Mouse (Mus musculus): ENCODE results near the gene Lamtor3. TPM values are rescaled to one million over a fixed set of nuclear protein-coding genes. Genes with fewer than 3 reads are reported as not detected.
"Not testable (repeated sequence)": the region's sequence is repeated elsewhere in the genome, so short reads cannot be mapped to it uniquely, and the experiment has no call there.

Gene Lamtor3
- polyA plus RNA-seq, 1 experiment = 41.5 TPM

DNA sequence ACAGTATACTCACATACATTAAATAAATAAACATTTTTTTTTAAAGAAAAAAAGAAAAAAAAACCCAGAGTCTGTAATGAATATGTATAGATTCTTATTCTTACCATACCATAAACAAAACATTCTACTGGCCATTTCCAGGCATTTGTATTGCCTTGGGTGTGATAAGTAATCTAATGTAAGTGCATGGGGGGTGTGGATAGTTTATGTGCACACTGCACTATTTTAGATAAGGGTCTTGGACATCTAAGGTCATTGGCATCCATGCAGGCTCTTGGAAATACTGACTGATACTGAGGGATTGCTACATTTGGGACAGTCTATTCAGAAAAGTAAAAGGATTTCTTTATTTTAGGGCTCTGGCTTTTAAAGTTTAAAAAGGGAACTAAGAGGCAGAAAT lies 23.2 kb downstream of the Lamtor3 start:
- no peak overlapping the region for H3K27ac ChIP-seq (ENCODE audit: insufficient read depth, low read depth, low read length)
- H3K36me3 ChIP-seq (ENCODE audit: control insufficient read depth, insufficient read depth, low read length) = no peaks in the 10 kb centered on the region
- H3K4me1 ChIP-seq (ENCODE audit: control insufficient read depth, insufficient read depth, low read length) = no peaks in the 10 kb centered on the region
- TF ChIP-seq CTCF (conservative IDR thresholded peaks at IDR 0.05; ENCODE audit: insufficient read depth, insufficient read length, low read depth, low read length) (no peak), POLR2A (IDR thresholded peaks at IDR 0.05; ENCODE audit: low read depth, low read length) (no peak)
- no peaks in the 10 kb centered on the region for H3K27me3 ChIP-seq (replicated peaks; ENCODE audit: control insufficient read depth, insufficient read depth, low read length)
- DNase-seq = no peak
- no peak overlapping the region for H3K4me3 ChIP-seq (ENCODE audit: insufficient read depth, low read depth, low read length)

DNA sequence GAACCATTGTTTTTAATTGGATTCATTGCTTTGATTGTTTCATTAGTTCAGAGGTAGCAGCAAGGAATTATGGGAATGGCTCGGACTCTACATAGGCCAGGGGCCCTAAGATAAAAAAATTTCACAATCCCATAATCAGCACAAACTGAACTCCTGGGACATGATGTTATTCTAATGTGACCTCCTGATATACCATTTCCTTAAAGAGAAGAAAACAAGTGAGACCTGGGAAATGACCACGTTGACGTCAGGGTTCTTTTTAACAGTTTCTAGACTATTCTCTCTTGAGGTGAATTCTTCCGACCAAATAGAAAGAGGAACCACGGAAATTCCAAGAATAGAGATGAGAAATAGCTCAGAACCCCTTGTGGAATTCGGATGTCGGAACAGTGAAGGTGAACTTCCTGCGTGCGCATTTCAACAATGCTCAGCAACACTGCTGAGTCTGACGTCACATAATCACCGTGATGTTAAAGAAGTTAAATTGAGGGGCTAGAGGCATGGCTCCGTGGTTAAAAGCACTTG lies 23.9 kb downstream of the Lamtor3 start:
- no peaks in the 10 kb centered on the region for H3K27me3 ChIP-seq (replicated peaks; ENCODE audit: control insufficient read depth, insufficient read depth, low read length)
- no peak overlapping the region for H3K4me3 ChIP-seq (ENCODE audit: insufficient read depth, low read depth, low read length)
- no peaks in the 10 kb centered on the region for H3K36me3 ChIP-seq (ENCODE audit: control insufficient read depth, insufficient read depth, low read length)
- H3K4me1 ChIP-seq (ENCODE audit: control insufficient read depth, insufficient read depth, low read length) = no peaks in the 10 kb centered on the region
- TF ChIP-seq POLR2A (IDR thresholded peaks at IDR 0.05; ENCODE audit: low read depth, low read length) (no peak), CTCF (conservative IDR thresholded peaks at IDR 0.05; ENCODE audit: insufficient read depth, insufficient read length, low read depth, low read length) (no peak)
- H3K27ac ChIP-seq (ENCODE audit: insufficient read depth, low read depth, low read length) = no peak overlapping the region
- 89% methylated on average over 12 of the region's 12 CpGs for WGBS
- DNase-seq = no peak

GRCm38 (mm10) chr3:137943737-137944154 lies 25.4 kb downstream of the Lamtor3 start:
- whole genome bisulfite sequencing = 93% methylated on average over 6 of the region's 6 CpGs
- DNase-seq = no peak
- no peaks in the 10 kb centered on the region for H3K4me1 ChIP-seq (ENCODE audit: control insufficient read depth, insufficient read depth, low read length)
- no peak overlapping the region for H3K27ac ChIP-seq (ENCODE audit: insufficient read depth, low read depth, low read length)
- no peak overlapping the region for H3K4me3 ChIP-seq (ENCODE audit: insufficient read depth, low read depth, low read length)
- TF ChIP-seq CTCF (conservative IDR thresholded peaks at IDR 0.05; ENCODE audit: insufficient read depth, insufficient read length, low read depth, low read length) (no peak), POLR2A (IDR thresholded peaks at IDR 0.05; ENCODE audit: low read depth, low read length) (no peak)
- H3K36me3 ChIP-seq (ENCODE audit: control insufficient read depth, insufficient read depth, low read length) = no peaks in the 10 kb centered on the region
- no peaks in the 10 kb centered on the region for H3K27me3 ChIP-seq (replicated peaks; ENCODE audit: control insufficient read depth, insufficient read depth, low read length)

DNA sequence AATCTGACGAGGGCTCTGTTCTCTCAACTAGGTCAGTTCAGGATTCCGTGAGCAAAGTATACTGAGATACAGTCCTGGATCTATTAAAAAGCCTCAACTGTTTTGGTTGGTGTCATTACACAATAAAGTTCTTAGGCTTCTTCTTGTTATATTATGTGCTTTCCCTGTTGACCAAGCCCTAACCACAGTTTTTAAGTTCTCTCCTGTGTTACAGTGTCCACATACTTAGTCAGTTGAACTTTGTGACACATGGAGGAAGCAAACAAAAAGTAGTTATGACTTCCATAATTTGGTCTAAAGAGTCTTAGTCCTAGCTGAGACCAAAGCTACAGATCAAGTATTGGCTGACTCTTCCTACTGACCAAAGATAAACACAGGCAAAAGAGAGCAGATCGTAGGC lies 28.5 kb downstream of the Lamtor3 start:
- Histone ChIP-seq H3K27ac (ENCODE audit: insufficient read depth, low read depth, low read length) (no peak overlapping the region), H3K4me1 (ENCODE audit: control insufficient read depth, insufficient read depth, low read length) (no peaks in the 10 kb centered on the region), H3K4me3 (ENCODE audit: insufficient read depth, low read depth, low read length) (no peak overlapping the region), H3K27me3 (replicated peaks; ENCODE audit: control insufficient read depth, insufficient read depth, low read length) (no peaks in the 10 kb centered on the region), H3K36me3 (ENCODE audit: control insufficient read depth, insufficient read depth, low read length) (no peaks in the 10 kb centered on the region)
- no peak for TF ChIP-seq CTCF (conservative IDR thresholded peaks at IDR 0.05; ENCODE audit: insufficient read depth, insufficient read length, low read depth, low read length)
- no peak for TF ChIP-seq POLR2A (IDR thresholded peaks at IDR 0.05; ENCODE audit: low read depth, low read length)
- DNase-seq = no peak
- WGBS = 91% methylated on average over 3 of the region's 3 CpGs

DNA sequence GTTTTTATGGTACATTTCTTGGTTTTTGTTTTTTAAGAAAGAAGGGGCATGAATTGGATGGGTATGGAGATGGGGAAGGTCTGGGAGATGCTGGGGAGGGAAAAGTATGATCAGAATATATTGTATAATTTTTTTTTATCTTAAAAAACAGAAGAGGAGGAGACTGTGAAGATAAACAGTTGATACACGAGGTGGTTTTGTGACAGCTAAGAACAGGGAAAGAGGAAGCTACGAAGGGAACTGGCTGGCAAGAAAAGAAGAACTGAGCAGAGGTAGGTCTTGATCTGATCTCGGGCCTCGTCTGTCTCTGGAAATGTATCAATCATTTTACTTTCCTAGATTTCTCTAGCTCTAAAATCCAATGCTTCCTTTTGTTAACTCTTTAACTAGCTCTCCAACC lies 29.2 kb downstream of the Lamtor3 start:
- no peak for TF ChIP-seq POLR2A (IDR thresholded peaks at IDR 0.05; ENCODE audit: low read depth, low read length)
- no peak for TF ChIP-seq CTCF (conservative IDR thresholded peaks at IDR 0.05; ENCODE audit: insufficient read depth, insufficient read length, low read depth, low read length)
- 85% methylated on average over 4 of the region's 4 CpGs for WGBS
- Histone ChIP-seq H3K36me3 (ENCODE audit: control insufficient read depth, insufficient read depth, low read length) (no peaks in the 10 kb centered on the region), H3K27me3 (replicated peaks; ENCODE audit: control insufficient read depth, insufficient read depth, low read length) (no peaks in the 10 kb centered on the region), H3K4me3 (ENCODE audit: insufficient read depth, low read depth, low read length) (no peak overlapping the region), H3K4me1 (ENCODE audit: control insufficient read depth, insufficient read depth, low read length) (no peaks in the 10 kb centered on the region), H3K27ac (ENCODE audit: insufficient read depth, low read depth, low read length) (no peak overlapping the region)
- DNase-seq = no peak

DNA sequence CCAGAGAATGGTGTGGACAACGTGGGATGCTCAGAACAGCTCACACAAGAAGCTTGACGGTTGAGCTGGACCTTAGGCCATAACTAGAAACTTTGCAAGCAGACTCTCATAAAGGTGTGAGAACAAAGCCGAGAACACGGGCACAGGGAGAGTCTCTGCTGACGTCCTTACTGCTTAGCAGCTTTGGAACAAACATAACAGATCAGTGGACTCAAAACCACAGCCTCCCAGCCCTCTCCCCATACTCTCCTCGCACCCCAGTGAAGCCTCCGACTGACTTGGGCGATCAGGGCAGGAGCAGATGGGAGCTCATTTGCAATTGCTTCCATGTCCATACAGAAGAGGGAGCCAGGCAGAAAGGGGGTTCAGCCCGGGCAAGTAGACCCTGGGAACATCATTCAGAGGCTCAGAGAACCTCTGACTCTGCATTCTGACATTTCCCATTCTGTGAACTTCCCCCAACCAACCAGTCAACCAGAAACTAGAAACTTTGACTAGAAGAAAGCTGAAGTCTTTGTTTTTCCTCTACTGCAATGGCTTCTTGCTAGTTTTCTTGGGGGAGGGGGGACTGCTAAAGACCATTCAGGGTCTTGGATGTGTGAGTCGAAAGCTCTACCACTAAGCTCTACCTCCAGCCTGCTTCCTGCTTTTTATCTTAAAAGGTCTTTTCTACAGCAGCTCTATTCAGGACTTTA lies 32.0 kb downstream of the Lamtor3 start:
- DNase-seq = no peak
- WGBS = 85% methylated on average over 10 of the region's 10 CpGs
- H3K36me3 ChIP-seq (ENCODE audit: control insufficient read depth, insufficient read depth, low read length) = no peaks in the 10 kb centered on the region
- TF ChIP-seq CTCF (conservative IDR thresholded peaks at IDR 0.05; ENCODE audit: insufficient read depth, insufficient read length, low read depth, low read length) = no peak
- no peak for TF ChIP-seq POLR2A (IDR thresholded peaks at IDR 0.05; ENCODE audit: low read depth, low read length)
- H3K4me3 ChIP-seq (ENCODE audit: insufficient read depth, low read depth, low read length) = no peak overlapping the region
- no peak overlapping the region for H3K27ac ChIP-seq (ENCODE audit: insufficient read depth, low read depth, low read length)
- no peaks in the 10 kb centered on the region for H3K4me1 ChIP-seq (ENCODE audit: control insufficient read depth, insufficient read depth, low read length)
- no peaks in the 10 kb centered on the region for H3K27me3 ChIP-seq (replicated peaks; ENCODE audit: control insufficient read depth, insufficient read depth, low read length)

- H3K27ac ChIP-seq (ENCODE audit: insufficient read depth, low read depth, low read length); H3K4me1 ChIP-seq (ENCODE audit: control insufficient read depth, insufficient read depth, low read length); H3K27me3 ChIP-seq (replicated peaks; ENCODE audit: control insufficient read depth, insufficient read depth, low read length); H3K36me3 ChIP-seq (ENCODE audit: control insufficient read depth, insufficient read depth, low read length); H3K4me3 ChIP-seq (ENCODE audit: insufficient read depth, low read depth, low read length); DNase-seq: not testable (repeated sequence)
- 95% methylated on average over 3 of the region's 3 CpGs for WGBS
Measured at GRCm38 (mm10) chr3:137951302-137951701, 33.0 kb downstream of the Lamtor3 start.

Data from kidney, adult 2 months (tissue).